Mouse (Mus musculus): ENCODE measurements around the gene Rnf167.

Gene Rnf167

DNA sequence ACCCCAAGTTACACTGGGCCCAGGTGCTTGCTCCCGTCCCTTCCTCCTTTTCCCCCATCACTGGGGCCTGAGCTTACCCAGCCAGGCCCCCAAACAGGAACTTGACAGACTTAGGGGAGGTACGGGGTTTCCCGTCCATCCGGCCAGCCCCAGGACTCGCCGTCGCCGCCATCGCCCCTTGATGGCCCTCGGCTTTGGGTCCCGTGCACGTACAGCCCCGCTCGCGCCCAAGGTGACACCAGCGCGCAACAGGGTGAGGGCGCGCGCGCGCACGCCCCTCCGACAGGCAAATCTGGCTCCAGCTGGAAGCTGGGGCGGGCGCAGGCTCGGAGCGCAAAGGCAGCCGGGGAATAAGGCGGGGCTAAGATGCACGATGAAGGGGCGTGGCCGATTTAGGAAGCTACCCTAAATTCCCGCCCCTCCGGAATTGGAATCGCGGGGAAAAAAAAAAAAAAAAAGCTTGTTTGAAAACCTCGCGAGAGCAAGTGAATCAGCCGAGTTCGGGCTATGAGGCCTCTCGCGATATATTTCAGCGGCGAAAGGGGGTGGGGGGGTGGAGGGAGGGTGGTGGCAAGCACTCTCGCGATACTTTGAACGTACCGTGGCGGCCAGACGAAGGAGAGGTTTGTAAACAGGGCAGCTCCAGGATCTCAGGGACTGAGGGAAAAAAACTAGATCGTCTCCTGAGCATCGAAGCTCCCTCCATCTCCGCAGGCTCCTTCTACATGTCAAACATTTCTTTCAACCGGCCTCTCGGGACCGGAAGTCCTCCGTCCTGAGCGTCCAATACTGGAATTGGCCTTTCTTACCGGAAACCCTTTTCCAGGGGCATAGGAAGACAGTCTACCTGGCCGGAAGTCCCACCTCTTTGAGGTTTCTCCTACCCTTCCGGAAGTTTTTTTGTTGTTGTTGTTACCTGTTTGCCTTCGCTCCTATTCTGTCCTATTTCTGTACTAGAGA is at the start of gene Rnf167, which contains the start of gene Slc25a11:
Gene Rnf167 (plus strand): TSS at position 545 of the 960 bp plus-strand sequence.
Gene Slc25a11 (minus strand): TSS at position 789 of the 960 bp plus-strand sequence.
- DNase-seq (ENCODE audit: low spot score in 2 of 2), result peak; percentile 91 to 96

- no peak for DNase-seq (ENCODE audit: low spot score in 2 of 2)
Observed at GRCm38 (mm10) chr11:70597301-70597700, 49.7 kb upstream of the Rnf167 start.

DNA sequence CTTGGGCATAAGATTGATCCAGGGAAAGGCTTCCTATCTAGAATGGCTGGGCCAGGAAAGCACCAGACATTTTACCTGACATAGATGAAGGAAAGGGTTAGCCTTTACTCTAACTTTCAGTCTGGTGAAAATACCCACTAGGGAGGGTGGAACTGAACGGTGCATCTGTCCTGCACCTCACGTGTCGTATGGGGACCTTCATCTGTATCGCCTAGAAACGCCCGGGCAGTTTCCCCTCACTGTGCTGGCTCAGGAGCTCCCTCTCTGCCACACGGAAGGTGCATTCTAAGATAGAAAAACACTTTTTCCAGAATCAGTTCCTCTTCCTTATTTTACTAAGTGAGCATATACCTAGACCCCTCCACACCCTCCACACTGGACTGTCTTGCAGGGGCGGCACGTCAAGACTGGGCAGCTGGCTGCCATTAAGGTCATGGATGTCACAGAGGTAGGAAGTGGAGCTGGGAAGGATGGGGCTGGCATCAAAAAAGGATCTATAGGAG is 48.5 kb upstream of the Rnf167 start:
- no peak for DNase-seq (ENCODE audit: low spot score in 2 of 2)

DNA sequence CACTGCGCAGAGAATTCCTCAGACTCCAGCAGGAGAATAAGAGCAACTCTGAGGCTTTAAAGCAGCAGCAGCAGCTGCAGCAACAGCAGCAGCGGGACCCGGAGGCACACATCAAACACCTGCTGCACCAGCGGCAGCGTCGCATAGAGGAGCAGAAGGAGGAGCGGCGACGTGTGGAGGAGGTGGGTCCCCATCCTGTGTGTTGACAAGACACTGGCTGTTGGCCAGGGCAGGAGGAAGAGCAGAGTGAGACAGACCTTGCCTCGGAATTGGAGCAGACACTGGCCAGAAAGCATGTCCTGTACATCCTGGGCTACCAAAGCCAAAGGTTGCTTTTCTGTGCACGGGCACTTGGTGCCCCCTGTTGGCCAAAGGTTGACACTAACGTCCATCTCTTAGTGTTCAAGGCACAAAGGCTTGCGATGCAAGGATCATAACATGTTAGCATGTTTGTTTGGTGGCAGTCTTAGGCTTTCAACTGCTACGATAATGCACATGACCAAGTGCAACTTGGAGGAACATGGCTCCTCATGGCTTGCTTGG is 41.9 kb upstream of the Rnf167 start:
- peak; percentile 75 to 77 for DNase-seq (ENCODE audit: low spot score in 2 of 2)

- DNase-seq (ENCODE audit: low spot score in 2 of 2), result no peak
Observed at GRCm38 (mm10) chr11:70606717-70607116, 40.3 kb upstream of the Rnf167 start.

GRCm38 (mm10) chr11:70607611-70608010 is 39.4 kb upstream of the Rnf167 start:
- no peak for DNase-seq (ENCODE audit: low spot score in 2 of 2)

DNA sequence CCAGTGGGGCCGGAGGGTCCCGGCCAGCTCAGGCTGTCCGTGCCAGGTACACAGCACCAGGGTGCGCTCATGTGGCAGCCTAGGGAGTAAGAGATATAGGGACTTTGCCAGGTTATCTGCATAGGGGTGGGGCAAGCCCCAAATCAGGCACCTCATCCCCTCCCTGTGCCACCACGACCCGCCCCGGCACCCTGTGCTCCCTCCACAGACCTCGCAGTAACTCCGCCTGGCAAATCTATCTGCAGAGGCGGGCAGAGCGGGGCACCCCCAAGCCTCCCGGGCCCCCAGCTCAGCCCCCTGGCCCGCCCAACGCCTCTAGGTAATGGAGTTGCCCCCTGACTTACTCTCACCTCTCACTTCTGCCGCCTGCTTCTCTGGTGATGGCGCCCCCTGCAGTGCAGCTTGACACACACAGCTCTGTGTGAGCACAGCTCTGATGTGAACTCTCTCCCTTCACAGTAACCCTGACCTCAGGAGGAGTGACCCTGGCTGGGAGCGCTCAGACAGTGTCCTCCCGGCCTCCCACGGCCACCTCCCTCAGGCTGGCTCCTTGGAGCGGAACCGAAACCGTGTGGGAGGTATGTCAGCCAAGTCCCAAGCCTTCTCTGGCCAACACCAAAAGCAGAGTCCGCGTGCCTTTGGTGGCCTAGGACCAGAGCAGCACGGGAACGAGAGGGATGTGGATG is 38.5 kb upstream of the Rnf167 start:
- no peak for DNase-seq (ENCODE audit: low spot score in 2 of 2)

- DNase-seq (ENCODE audit: low spot score in 2 of 2), result no peak
Observed at GRCm38 (mm10) chr11:70610752-70611151, 36.3 kb upstream of the Rnf167 start.

DNA sequence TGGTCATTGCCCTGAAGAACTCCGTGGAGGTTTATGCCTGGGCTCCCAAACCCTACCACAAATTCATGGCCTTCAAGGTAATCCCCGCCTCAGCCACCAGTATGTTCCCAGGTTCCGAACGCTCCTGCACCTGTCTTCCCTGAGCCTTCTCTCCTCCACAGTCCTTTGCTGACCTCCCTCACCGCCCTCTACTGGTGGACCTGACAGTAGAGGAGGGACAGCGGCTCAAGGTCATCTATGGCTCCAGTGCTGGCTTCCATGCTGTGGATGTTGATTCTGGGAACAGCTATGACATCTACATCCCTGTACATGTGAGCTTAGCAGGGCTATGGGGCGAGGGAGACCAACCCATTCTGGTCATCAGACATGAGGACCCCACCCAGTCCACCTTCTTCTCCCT is 34.5 kb upstream of the Rnf167 start:
- no peak for DNase-seq (ENCODE audit: low spot score in 2 of 2)

DNA sequence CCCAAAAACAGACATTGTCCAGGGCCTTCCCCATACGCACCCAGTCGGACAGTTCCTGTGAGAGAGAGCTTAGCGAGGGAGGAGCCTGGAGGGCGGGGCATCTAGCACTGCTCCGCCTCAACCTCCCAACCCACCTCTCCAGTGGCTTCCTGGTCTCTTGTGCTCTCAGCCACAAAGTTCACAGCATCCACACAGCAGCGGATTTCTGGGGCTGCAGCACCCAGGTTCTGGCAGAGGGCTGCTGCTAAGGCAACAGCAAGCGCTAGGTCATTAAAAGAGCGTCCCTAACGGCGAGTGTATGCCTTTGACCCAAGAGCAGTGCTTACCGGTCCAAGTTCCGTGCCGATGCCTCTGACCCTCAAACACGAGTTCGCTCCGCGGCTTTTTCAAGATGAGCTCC is 32.0 kb upstream of the Rnf167 start:
- peak; percentile 61 to 81 for DNase-seq (ENCODE audit: low spot score in 2 of 2)

DNA sequence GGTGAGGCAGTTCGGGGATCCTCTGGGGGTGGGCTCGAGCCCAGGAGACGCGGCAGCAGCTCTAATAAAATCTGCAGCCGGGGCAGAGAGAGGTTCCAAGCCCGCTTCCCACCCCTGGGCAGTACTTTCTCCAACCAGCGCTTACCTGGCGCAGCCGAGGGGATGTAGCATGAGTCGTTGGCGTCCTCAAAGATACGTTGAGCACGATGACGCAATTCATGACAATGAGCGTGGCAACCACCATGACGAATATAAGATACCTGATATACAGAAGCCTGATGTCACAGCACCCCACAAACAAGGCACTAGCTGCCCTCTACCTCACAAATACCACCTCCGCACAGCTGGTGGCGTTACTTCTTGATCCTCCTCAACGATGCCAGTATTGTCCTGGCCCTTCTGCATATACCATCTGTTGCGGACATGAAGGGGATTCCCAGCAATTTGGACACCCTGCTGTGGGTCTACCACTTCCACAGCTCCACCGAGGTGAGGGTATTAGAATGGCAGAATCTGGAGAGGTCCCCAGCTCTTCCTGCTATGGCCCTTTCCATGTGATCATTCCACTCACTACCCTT is 31.4 kb upstream of the Rnf167 start, which contains the start of gene 4930544D05Rik:
Gene 4930544D05Rik (plus strand): TSS at position 333 of the 578 bp plus-strand sequence.
- DNase-seq (ENCODE audit: low spot score in 2 of 2), result no peak

DNA sequence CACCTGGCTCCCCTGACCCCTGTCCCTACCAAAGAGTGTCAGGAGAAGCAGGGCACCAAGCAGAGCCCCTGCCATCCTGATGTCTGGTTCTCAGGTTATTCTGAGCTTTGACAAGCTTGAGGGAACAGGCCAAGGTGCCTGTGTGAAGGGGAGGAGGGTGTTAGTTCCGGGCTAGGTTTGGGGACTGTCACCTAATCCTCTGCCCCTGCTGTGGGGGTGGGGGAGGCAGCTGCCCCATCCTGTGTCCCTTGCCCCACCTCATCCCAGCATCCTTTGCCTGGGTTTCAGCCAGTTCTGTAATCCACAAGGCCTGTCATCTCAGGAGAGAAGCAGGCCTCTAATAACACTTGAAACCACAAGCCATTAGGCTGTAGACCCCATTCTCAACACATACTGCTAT is 27.9 kb upstream of the Rnf167 start, which contains the start of gene Chrne:
Gene Chrne (minus strand): TSS at position 116 of the 400 bp plus-strand sequence.
- DNase-seq (ENCODE audit: low spot score in 2 of 2), result no peak

- DNase-seq (ENCODE audit: low spot score in 2 of 2), result no peak
Observed at GRCm38 (mm10) chr11:70621972-70622814, 24.8 kb upstream of the Rnf167 start.

DNA sequence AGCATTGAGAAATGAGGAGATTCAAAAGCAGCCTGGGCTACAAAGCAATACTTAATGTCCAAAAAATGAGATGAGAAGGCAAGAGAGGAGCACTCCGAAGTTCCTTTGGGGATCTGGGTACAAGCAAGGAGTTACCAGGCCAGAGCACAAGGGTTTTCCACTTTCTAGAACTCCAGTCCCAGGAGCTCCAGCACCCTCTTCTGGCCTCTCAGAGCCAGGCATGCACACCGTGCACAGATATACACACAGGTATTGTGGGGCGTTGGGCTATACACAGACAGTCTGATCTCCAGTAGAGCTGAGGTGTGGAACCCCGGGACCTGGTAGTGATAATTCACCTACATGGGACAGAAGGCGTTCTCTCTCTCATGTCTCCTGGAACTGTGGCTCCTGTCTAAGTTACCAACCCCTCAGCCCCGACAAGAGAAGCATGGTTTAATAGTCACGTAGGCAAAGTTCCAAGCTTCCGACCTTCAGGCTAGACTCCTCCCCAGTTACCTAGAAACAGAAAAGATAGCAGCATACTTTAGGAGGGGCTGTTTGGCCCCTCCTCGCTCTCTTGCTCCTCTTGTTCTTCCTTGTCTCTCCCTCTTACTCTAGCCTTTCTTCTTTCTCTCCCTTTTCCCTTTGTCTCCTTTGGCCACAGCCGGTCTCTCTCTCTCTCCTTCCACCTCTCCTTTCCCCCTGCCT is 23.8 kb upstream of the Rnf167 start:
- no peak for DNase-seq (ENCODE audit: low spot score in 2 of 2)

- DNase-seq (ENCODE audit: low spot score in 2 of 2), result no peak
Observed at GRCm38 (mm10) chr11:70625473-70625872, 21.6 kb upstream of the Rnf167 start.

DNA sequence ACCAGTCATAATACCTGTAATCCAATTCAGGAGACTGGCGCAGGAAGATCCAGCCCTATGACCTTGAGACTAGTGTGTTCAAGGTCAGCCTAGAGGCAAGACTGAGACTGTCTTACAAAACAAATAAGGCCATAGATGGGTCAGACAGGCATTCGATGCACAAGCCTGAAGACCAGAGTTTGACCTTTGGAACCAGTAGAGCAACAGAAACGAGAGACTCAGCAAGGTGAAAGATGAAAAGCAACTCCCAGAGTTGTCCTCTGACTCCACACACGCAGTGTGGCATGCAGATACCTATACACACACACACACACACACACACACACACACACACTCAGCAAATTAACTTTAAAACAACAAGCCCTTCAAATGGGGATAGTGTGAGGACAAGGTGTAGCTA is 20.2 kb upstream of the Rnf167 start:
- no peak for DNase-seq (ENCODE audit: low spot score in 2 of 2)

GRCm38 (mm10) chr11:70628431-70628830 is 18.6 kb upstream of the Rnf167 start:
- DNase-seq (ENCODE audit: low spot score in 2 of 2), result no peak

- no peak for DNase-seq (ENCODE audit: low spot score in 2 of 2)
Observed at GRCm38 (mm10) chr11:70629557-70629956, 17.5 kb upstream of the Rnf167 start.

DNA sequence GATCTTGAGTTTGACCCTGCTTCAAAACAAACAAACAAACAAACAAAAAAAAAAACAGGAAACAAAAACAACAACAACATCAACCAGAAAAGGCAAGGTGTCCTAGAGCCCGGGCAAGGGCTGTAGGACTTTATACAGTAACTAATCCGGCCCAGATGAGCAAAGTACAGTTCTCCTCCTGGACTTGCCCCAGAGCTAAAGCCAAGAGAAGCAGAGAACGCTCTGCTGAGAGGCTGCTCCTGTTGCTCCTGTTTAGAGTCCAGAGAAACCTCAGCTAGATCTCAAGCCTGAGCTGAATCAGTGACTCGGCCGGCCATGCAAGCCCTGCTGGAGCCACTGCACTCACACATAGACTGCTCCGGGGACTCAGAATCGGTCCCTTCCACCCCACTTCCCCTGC is 16.9 kb upstream of the Rnf167 start:
- DNase-seq (ENCODE audit: low spot score in 2 of 2), result no peak

- no peak for DNase-seq (ENCODE audit: low spot score in 2 of 2)
Observed at GRCm38 (mm10) chr11:70635601-70636000, 11.4 kb upstream of the Rnf167 start.
